Mouse (Mus musculus): ENCODE data around the gene Ccdc103. TPM values are rescaled to one million over a fixed set of nuclear protein-coding genes. Genes with fewer than 3 reads are reported as not detected.
A peak's percentile ranks its signal among the peaks of the same experiment; 100 is the strongest.

Gene Ccdc103
- polyA plus RNA-seq, 1 experiment from 2014 or later: 2.4 TPM

- H3K4me2 ChIP-seq: peak overlapping the region; percentile 65
- 0 out of 2 replicates have a peak, but pooled peaks cover 3% of the 10 kb centered on the region for H3K27me3 ChIP-seq
- H3K27ac ChIP-seq: peak overlapping the region; percentile 96
- under 1% methylated on average over 10 of the region's 10 CpGs for WGBS
- peaks cover 33% of the 10 kb centered on the region for H3K4me1 ChIP-seq
- H3K36me3 ChIP-seq (replicated peaks): peaks cover 6% of the 10 kb centered on the region; the same call in 1 of the 2 replicates
- H3K9ac ChIP-seq: peak overlapping the region; percentile 71
- H3K4me3 ChIP-seq (replicated peaks): peak overlapping the region; percentile 77
- peak; percentile 20; the same call in 1 of the 2 replicates for ATAC-seq (ENCODE audit: low FRiP score)
- no peaks in the 10 kb centered on the region for H3K9me3 ChIP-seq
Measured at GRCm38 (mm10) chr11:102925351-102925717, 44.3 kb downstream of the Ccdc103 start.

- no peak for ATAC-seq (ENCODE audit: low FRiP score)
- Histone ChIP-seq H3K4me2 (no peak overlapping the region), H3K4me3 (replicated peaks) (no peak overlapping the region), H3K4me1 (no peaks in the 10 kb centered on the region), H3K36me3 (replicated peaks) (no peaks in the 10 kb centered on the region), H3K9ac (no peak overlapping the region), H3K9me3 (no peaks in the 10 kb centered on the region), H3K27me3 (0 out of 2 replicates have a peak, but pooled peaks cover 10% of the 10 kb centered on the region), H3K27ac (no peak overlapping the region)
- 93% methylated on average over 10 of the region's 10 CpGs for WGBS
Measured at GRCm38 (mm10) chr11:102930672-102931071, 49.7 kb downstream of the Ccdc103 start.

Other genes with a start within 250 kb of the Ccdc103 start
- 0.19 and 0.21 TPM in 2 replicates for gene Meioc, start 217.5 kb upstream of the Ccdc103 start, polyA plus RNA-seq (2016; fragmentation: Nextera tagmentation; extraction: Ambion mirVana)
- gene Ccdc43, start 183.4 kb upstream of the Ccdc103 start, polyA plus RNA-seq (2016; fragmentation: Nextera tagmentation; extraction: Ambion mirVana): 55.1 and 57.7 TPM in 2 replicates
- 22.7 and 23.0 TPM in 2 replicates for gene Adam11, start 119.8 kb upstream of the Ccdc103 start, polyA plus RNA-seq (2016; fragmentation: Nextera tagmentation; extraction: Ambion mirVana)
- 90.5 and 103 TPM in 2 replicates for gene Gjc1, start 61.5 kb upstream of the Ccdc103 start, polyA plus RNA-seq (2016; fragmentation: Nextera tagmentation; extraction: Ambion mirVana)
- not detected in 2 replicates for gene Higd1b, start 45.4 kb upstream of the Ccdc103 start, polyA plus RNA-seq (2016; fragmentation: Nextera tagmentation; extraction: Ambion mirVana)
- 274 and 279 TPM in 2 replicates for gene Eftud2, start 219 bp upstream of the Ccdc103 start, polyA plus RNA-seq (2016; fragmentation: Nextera tagmentation; extraction: Ambion mirVana)
- not detected in 2 replicates for gene Fam187a, start 4.0 kb downstream of the Ccdc103 start, polyA plus RNA-seq (2016; fragmentation: Nextera tagmentation; extraction: Ambion mirVana)
- gene Gfap, start 19.7 kb downstream of the Ccdc103 start, polyA plus RNA-seq (2016; fragmentation: Nextera tagmentation; extraction: Ambion mirVana): 0.09 TPM in 1 of 2 replicates, not detected in the other
- gene Kif18b, start 43.9 kb downstream of the Ccdc103 start, polyA plus RNA-seq (2016; fragmentation: Nextera tagmentation; extraction: Ambion mirVana): 10.8 and 13.0 TPM in 2 replicates
- 3.7 and 4.0 TPM in 2 replicates for gene C1ql1, start 65.5 kb downstream of the Ccdc103 start, polyA plus RNA-seq (2016; fragmentation: Nextera tagmentation; extraction: Ambion mirVana)
- gene Nmt1, start 147.0 kb downstream of the Ccdc103 start, polyA plus RNA-seq (2016; fragmentation: Nextera tagmentation; extraction: Ambion mirVana): 49.0 and 56.2 TPM in 2 replicates
- 190 and 210 TPM in 2 replicates for gene Dcakd, start 147.1 kb downstream of the Ccdc103 start, polyA plus RNA-seq (2016; fragmentation: Nextera tagmentation; extraction: Ambion mirVana)
- 1.4 and 1.5 TPM in 2 replicates for gene Plcd3, start 220.5 kb downstream of the Ccdc103 start, polyA plus RNA-seq (2016; fragmentation: Nextera tagmentation; extraction: Ambion mirVana)
- 5.7 and 7.1 TPM in 2 replicates for gene Acbd4, start 220.5 kb downstream of the Ccdc103 start, polyA plus RNA-seq (2016; fragmentation: Nextera tagmentation; extraction: Ambion mirVana)
- gene Hexim1, start 235.0 kb downstream of the Ccdc103 start, polyA plus RNA-seq (2016; fragmentation: Nextera tagmentation; extraction: Ambion mirVana): 3.4 TPM in 2 replicates

Measured in forebrain, embryonic 12.5 days (tissue).